Mouse (Mus musculus) fibroblast of lung, adult 2 months (primary cell): Measurements from ENCODE around the gene Cldn9.

Experiments
- DNase-seq: peaks from one replicate; pipeline ENCODE4 v3.0.0-alpha.2; 2011; ENCODE audit warnings: low read depth

The Cldn9 gene

DNA sequence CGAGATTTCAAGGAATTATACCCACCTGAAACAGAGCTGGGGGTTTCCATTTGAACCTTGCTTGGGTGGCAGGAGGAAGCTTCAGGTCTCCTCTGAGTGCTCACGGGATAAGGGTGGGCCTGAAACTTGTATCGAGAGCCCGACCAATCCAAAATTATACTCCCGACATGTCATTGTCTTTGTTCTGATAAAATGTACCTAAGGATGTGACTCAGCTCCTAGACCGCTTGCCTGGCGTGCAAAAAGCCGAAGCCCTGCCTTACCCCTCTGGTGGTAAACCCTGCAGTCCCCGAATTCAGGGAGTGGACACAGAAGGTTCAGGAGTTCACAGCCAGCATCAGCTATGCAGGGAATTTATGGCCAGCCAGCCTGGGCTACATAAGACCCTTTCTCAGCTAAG, 3.5 kb downstream of the Cldn9 start:
- DNase-seq, result no peak

DNA sequence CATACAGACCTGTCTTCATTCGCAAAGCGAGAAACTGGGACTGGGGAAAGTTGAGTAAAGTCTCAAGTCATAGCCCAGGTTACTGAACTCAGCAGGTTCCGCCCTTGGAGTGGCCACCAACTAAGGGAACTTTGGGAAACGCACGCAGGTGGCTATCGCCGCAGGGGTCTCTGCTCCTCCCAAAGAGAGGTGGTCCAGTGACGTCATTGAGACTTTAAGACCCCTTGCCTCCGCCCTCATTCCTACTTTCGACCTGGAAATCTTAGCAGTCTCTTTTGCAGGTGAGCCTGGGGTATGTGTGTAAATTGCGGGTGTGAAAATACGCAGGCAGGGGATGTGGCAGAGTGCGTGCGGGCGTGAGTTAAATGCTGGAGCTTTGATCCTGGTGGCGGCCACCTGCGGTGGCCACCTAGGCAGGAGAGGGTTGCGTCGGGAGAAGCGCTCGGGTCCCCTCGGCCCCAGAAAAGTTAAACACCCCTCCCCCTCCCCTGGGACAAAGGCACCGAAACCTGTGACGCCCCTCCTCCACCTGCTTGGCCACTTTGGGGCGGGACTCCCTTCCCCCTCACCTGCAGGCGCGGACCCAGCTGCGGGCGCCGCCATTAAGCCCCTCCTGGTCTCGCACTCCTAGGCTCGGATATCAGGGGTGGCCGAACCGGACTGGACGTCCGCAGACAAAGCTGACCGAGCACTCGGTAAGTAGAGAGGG, 4.5 kb downstream of the Cldn9 start, which contains the start of gene Cldn6:
Gene Cldn6 (plus strand): TSS at position 123 of the 709 bp plus-strand sequence.
- DNase-seq, result no peak

DNA sequence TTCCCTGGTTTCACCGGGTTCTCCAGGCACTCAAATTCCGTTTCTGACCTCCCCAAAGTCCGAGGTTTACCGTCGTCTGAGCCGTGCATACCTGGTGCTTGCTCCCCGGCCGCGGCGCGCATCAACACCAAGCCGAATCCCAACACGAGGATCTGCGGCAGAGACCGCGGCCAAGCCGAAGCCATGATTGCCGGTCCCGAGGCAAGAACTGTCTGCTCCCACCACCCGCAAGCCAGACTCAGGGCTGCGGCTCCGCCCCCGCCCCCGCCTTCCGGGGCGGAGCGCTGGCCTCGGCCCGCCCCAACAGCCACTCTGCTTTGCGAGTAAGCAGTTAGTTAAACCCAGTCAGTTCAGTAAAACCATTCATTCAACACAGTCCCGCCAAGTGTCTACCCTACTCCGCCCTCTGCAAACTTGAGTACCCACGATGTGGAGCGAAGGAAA, 6.6 kb downstream of the Cldn9 start, which contains the start of gene Tnfrsf12a:
Gene Tnfrsf12a (minus strand): TSS at position 233 of the 444 bp plus-strand sequence.
- DNase-seq, result peak; percentile 80

DNA sequence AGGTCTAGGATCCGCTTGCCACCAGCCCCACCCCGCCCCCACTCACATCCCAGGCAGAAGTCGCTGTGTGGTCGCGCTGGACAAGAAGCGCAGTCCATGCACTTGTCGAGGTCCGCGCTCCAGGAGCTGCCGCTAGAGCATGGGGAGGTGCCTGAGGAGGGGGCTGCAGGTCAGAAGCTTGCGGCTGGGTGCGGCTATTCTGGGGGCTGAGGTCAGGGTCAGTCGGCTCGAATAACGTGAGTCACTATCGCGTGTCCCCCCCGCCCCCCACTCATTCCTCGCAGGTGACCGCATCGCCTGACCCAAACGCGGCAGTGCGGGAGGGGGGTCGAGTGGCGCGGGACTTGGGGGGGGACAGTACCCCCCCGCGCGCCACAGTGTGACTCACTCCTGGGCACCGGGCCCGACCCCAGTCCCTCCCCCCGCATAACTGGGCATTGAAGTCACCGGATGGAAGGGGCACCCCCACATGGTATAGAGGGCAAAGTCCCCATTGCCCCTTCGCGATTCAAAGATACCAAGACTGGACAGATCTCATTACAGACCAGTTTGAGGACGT, 7.3 kb downstream of the Cldn9 start:
- peak; percentile 24 for DNase-seq

DNA sequence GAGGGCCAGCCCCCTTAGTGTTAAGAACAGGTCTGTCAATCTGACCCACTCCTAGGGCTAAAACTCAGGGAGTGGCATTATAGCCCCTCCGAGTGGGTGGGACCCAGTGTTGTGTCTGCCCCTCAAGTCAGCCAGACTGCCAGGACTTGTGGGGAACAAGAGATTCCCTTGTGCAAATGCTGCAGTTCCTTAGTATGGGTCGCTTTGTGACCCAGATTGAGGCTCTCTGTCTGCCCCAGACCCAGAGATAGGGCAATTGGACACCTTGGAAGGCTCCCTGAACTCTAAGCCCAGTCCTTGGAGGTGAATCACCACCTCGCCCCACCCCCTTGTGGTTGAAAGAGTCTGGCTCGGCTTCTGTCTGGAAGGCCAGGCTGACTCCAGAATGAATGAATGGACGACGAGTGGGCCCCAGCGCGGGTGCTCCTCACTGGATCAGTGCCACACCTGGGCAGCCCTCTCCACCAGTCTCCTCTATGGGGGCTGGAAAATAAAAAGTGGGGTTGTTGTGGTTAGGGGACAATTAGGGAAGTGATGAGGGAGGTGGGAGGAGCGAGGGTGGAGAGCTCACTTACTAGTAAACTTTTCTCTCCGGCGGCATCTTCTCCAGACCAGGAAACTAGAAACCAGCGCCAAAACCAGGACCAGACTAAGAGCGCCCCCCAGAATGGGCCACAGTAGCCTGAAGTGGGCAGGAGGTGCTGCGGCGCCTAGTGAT, 8.1 kb downstream of the Cldn9 start:
- DNase-seq, result peak; percentile 94

DNA sequence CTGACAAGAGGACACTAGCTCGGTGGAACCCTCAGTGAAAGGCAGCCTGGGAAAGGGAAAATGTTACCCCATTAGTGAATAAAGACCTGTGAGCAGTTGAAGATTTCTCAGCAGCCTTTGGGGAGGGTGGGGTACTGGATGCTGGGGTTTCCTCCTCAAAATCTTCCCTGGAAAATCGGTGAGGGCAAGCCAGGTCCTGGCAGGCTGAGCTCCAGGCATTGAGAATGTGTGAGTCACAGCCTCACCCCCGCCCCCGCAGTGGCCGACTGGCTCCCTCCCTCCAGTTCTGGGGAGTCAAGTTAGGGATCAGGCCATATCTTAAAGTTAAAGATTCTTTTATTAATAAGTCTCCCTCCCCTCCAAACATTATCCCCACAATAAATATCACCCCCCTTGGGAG, 8.7 kb downstream of the Cldn9 start:
- DNase-seq, result no peak

DNA sequence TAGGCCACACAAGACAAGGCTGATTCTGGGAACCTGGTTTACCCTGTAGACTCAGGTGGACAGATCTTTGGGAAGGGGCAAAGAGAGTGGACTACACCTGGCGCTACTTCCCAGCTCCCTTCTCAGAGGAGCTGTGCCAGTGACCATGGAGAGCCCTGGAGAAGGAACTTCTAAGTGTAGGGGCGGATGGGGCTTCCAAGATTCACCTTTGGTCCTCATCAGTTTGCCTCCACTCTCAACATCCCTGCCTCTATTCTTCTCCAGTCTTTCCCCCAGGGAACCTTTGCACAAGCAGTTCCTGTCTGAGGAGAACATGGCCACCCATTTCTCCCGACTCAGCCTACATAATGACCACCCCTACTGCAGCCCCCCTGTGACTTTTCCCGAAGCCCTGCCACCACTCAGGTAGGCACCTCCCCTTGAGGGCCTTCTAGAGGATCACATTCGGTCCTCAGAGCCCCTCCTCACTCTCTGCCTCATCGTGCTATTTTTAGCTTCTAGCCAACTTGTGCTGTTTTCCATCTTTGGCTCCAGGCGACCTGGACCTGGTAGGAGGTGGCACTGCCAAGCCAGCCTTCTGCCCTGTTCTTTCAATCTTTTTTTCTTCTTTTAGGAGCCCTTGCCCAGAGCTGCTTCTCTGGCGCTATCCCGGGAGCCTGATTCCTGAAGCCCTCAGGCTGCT, 9.4 kb downstream of the Cldn9 start:
- no peak for DNase-seq

DNA sequence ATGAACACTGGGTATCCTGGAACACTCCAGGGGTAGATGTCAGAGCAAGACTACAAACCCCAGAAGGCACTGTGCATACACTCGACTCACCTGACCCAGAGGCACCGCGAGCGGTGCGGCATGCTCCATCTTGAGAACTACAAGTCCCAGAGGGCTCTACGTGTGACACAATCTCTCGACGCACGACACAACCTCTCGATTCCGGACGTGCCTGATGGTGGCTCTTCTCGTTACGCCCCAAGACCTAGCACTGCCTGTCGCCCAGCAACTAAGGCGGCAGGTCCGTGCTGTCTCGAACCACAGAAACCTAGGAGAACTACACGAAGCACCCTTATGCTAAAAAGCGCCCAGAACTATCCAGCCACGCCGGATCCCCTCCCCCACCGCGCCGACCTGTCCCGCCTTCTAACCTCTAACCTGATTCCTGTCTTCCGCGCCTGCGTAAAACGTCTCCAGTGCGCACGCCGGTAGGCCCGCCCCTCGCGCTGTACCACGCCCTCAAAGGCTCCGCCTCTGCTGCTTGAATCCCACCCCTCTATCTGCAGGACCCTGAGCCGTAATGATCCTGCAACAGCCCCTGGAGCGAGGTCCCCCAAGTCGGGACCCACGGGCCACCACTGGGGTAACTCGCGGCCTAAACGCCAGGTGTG, 10.3 kb downstream of the Cldn9 start, which contains the start of the genes Hcfc1r1 and Thoc6:
Gene Hcfc1r1 (plus strand): TSS at position 173 of the 650 bp plus-strand sequence.
Gene Thoc6 (minus strand): TSS at position 459 of the 650 bp plus-strand sequence.
- peak; percentile 90 for DNase-seq

DNA sequence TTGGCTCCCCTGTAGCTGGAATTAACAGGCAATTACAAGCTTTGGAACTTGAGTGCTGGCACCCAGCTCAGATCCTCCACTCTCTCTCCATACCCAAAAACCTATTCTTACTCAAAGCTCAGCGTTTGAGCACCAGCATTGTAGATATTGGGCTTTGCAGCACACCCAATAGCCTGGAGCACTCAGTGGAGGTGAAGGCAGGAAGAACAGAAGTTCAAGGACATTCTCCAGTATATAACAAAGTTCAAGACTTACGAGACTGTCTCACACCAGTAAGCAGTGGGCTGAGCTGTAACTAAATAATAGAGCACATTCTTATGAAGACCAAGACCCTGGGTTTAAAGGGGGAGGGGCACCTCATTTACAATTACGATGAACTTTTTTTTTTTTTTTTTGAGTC, 11.1 kb downstream of the Cldn9 start:
- DNase-seq, result no peak

DNA sequence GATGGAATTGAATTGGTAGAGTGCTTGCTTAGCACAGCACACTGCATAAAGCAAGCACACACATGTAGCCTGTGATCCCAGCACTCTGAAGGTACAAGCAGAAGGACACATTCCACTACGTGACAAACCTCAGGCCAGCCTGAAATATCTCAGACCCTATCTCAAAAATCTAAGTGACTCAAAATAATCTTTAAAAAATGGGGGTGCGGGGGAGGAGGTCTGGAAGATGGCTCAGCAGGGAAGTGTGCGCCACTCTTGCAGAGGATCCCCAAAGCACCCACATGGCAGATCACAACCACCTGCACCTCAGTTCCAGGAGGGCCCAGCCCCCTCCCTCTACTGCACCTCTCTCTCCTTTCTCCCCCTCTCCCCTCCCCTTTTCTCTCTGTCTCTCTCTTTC, 12.3 kb downstream of the Cldn9 start:
- no peak for DNase-seq

DNA sequence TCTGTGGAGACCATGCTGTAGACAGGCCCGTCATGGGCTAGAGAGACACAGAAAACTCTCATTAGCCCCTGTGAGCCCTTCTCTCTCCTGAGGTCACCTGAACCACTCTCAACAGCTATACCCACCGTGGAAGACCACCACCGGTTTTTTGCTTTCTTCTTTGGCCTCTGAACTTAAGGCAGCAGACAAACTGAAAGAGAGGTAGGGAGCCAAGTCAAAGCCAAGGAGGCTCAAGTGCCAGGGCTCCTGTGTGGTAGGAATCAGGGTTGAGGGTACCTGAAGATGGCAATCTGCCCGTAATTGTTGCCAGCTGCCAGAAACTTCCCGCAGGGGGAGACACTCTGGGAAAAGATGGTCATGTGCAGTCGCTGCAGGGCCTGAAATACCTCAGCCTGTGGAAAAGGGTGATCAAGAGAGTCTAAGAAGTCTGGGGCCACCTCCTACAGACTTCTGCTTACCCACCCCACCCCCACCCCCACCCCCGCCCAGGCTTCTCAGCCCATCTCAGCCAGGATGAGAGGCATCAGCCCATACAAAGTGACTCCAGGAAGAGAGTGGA, 13.2 kb downstream of the Cldn9 start:
- no peak for DNase-seq

DNA sequence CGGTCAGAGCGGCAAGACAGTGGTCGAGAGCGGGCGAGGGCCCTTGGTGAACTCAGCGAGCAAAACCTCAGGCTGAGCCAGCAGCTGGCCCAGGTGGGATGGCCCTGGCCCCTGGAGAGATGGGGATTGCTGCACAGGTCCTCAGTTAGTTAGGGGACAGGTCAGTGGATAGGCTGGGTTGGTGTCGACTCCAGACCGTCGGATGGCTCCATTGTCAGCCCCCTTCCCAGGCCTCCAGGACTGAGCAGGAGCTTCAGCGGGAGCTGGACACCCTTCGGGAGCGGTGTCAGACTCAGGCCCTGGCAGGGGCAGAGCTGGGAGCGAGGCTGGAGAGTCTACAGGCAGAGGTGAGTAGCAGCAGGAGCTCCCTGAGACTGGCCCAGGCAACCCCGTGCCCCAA, 18.3 kb downstream of the Cldn9 start:
- DNase-seq, result no peak

DNA sequence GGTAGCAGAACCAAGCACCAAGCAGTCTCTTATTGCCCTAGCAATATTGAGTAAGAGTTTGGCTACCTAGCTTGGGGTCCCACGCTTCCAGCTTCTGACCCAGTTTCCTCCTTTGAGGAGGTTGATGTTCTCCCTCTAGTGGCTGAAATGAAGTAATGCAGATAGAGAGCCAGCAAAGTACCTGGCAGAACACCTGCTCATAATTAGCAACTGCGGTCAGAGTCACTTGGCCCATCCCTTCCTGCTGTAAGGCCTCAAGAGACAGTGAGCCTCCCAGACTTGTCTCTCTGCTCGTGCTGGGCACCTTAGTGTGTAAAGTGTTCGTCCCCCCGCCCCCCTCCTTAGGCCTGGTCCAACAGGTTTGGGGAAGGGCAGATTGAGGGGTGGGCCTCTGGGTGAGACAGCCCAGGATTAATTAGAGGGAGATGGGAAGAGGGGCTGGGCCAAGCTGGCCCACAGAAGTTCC, 19.2 kb downstream of the Cldn9 start:
- no peak for DNase-seq

DNA sequence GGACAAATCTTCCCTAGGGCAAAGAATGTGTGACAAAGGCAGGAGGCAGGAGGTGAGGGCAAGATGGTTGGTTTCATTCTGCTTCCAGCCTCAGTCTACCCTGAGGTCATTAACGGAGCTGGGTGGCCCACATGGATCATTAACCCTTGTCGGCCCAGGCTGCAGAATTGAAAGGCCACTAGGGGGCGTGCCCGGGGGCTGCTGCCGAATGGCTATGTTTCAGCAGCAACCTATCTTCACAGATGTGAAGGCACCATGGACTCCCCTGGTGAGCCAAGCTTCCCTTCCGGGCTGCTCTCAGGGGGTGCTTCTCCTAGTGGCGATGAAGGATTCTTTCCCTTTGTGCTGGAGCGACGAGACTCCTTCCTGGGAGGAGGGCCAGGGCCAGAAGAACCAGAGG, 22.3 kb downstream of the Cldn9 start:
- DNase-seq, result no peak

DNA sequence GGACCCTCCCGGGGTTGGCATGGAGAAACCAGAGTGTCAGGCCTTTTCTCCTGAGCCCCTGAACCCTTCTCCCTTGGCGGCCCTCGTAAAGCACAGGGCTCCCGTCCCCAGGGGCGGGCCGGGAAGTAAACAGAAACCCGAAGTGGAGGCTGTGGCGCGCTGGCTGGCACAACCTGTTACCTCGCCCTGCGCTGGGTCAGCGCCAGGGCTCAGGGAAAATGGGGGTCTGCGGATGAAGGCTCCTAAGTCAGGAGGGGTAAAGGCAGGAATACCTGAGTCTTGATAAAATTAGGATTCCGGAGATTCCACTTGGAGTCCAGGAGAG, 23.0 kb downstream of the Cldn9 start:
- DNase-seq, result no peak

DNA sequence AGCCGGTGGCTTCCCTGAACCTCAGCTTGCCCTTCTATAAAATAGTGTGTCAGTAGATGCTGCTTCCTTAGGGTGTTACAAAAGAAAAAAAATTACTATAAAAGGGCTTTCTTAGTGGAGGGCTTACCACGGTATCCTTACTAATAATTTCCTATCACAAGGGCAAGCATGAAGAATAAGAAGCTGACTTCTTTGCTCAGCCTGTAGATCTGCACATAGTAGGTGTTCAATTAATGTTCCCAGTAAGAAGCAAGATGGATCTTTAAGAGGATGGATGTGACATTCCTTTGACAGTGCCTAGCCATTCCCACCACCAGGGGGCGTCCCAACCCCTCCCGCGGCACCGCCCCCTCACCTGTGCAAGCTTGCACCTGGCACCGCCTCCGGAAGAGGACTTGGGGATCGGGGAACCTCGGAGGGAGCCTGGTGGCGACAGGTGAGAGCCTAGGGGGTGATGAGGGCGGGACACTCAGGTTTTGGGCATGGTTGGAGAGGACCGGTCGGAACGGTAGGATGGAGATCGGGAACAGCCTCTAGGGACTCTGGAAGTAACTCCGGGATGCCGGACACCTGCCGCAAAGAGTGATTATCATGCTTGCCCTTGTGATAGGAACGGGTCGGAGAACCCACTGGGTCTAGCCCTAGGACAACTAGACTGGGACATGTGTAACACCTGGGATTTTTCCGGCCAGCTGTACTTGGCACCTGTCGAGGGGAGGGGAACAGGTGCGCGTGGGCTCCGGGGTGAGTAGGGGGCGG, 23.5 kb downstream of the Cldn9 start, which contains the start of gene Bicdl2:
Gene Bicdl2 (plus strand): TSS at position 390 of the 759 bp plus-strand sequence.
- no peak for DNase-seq

DNA sequence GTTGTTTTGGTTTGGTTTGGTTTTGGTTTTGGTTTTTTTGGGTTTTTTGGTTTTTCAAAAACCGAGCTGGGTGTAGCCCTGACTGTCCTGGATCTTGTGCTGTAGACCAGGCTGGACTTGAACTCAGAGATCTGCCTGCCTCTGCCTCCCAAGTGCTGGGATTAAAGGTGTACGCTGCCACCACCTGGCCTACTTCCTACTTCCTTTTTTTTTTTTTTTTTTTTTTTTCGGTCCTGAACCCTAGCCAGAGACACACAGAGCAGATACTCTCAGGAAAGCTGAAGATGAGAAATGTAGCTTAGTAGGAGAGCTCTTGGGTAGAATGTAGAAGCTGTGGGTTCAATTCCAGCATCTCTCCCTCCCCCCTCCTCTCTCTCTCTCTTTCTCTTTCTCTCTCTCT, 25.4 kb downstream of the Cldn9 start:
- DNase-seq, result no peak

DNA sequence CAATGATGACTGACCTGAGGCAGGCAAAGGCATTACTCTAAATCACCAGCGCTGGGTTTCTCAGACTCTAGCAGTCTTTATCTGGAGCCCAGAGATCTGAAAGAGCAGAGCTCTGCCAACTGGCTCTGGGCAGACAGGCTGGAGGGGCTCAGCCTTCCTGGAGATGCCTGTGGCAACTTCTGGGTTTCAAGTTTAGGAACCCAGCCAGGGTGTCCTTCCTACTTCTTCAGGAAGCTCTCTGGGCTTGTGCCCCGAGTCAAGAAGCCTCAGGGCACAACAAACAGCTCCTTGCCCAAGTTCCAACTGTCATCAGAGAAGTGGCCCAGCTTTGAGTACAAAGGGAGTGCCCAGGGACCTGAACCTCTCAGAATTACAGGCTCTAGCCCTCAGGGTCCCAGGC, 29.4 kb downstream of the Cldn9 start:
- DNase-seq, result no peak

DNA sequence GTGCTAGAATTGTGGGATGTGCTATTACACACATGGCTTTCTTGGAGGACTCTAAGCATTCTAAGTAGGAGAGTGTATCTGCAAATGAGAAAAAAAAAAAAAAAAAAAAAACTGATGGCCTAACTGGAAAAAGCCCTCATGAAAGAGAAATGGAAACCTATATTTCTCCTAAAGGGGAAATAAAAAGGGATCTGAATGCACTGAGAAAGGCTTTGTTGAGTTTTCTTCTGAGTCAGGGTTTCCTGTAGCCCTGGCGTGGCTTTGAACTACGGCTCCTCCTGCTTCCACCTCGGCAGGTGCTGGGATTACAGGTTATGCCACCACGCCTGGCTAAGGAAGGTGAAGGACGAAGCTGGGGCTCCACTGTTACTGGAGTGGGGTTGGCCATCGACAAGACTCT, 29.8 kb downstream of the Cldn9 start:
- DNase-seq, result no peak

DNA sequence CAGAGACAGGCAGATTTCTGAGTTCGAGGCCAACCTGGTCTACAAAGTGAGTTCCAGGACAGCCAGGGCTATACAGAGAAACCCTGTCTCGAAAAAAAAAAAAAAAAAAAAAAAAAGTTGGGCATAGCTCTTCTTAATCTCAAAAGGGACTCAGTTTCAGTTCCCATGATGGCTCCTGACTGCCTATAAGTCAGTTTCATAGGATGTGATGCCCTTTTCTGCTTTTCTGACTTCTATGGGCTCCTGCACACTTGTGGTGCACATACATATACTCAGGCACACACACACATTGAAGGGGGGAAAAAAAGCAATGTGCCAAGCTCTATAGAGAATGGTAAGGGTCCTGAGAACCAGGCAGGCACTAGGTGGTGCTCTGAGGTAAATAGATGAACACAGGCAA, 30.5 kb downstream of the Cldn9 start:
- DNase-seq, result no peak

DNA sequence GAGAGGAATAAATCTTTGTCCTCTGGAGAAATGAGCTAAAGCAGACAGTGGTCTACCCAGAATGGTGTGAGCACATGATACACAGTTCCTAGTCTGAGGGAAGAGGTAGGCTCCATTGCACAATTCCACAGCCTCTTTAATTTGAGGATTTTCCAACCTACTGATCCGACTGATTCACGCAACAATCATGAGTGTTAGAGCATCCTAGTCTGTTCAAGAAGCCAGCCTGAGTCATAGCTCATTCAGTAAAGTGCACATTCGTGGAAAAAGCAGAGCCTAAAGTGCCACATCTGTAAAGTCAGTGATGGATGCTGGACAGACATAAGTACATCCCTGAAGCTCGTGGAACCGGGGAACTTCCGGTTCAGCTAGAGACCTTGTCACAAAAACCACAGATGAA, 32.5 kb downstream of the Cldn9 start:
- no peak for DNase-seq
